Mouse (Mus musculus): ENCODE data around the gene Copg2.

- TF ChIP-seq CTCF (IDR thresholded peaks at IDR 0.05; ENCODE audit: low read depth, low read length) (no peak), GATA1 (IDR thresholded peaks at IDR 0.05; ENCODE audit: borderline replicate concordance, low read length) (no peak), TAL1 (conservative IDR thresholded peaks at IDR 0.05; ENCODE audit: low read depth, low read length) (no peak)
These were observed 166.2 kb downstream of the Copg2 start for GRCm38 (mm10) chr6:30730301-30730971.

Data from G1E (cell line).